Mouse (Mus musculus): ENCODE measurements around the gene Eno3.

The Eno3 gene

GRCm38 (mm10) chr11:70679361-70679760, 22.4 kb downstream of the Eno3 start:
- in situ Hi-C loops (cut with MboI; ENCODE audit: low sequenced_read_pairs): no loop called here

- in situ Hi-C loops (cut with MboI; ENCODE audit: low sequenced_read_pairs): no loop called here
These were observed 22.9 kb downstream of the Eno3 start for GRCm38 (mm10) chr11:70679894-70680293.

GRCm38 (mm10) chr11:70681170-70681569, 24.2 kb downstream of the Eno3 start:
- in situ Hi-C loops (cut with MboI; ENCODE audit: low sequenced_read_pairs): no loop called here

- in situ Hi-C loops (cut with MboI; ENCODE audit: low sequenced_read_pairs): no loop called here
These were observed 25.0 kb downstream of the Eno3 start for GRCm38 (mm10) chr11:70681897-70682581.

GRCm38 (mm10) chr11:70683640-70684039, 26.6 kb downstream of the Eno3 start:
- in situ Hi-C loops (cut with MboI; ENCODE audit: low sequenced_read_pairs): no loop called here

- in situ Hi-C loops (cut with MboI; ENCODE audit: low sequenced_read_pairs): no loop called here
These were observed 30.0 kb downstream of the Eno3 start for GRCm38 (mm10) chr11:70686901-70687566.

- in situ Hi-C loops (cut with MboI; ENCODE audit: low sequenced_read_pairs): no loop called here
These were observed 30.7 kb downstream of the Eno3 start, which contains the start of gene Camta2 for GRCm38 (mm10) chr11:70687601-70688199. Gene Camta2 (minus strand): TSS chr11:70688105.

GRCm38 (mm10) chr11:70688372-70688771, 31.4 kb downstream of the Eno3 start:
- in situ Hi-C loops (cut with MboI; ENCODE audit: low sequenced_read_pairs): no loop called here

GRCm38 (mm10) chr11:70689578-70689977, 32.6 kb downstream of the Eno3 start:
- in situ Hi-C loops (cut with MboI; ENCODE audit: low sequenced_read_pairs): no loop called here

- in situ Hi-C loops (cut with MboI; ENCODE audit: low sequenced_read_pairs): no loop called here
These were observed 36.5 kb downstream of the Eno3 start for GRCm38 (mm10) chr11:70693504-70693903.

GRCm38 (mm10) chr11:70697376-70697775, 40.4 kb downstream of the Eno3 start:
- in situ Hi-C loops (cut with MboI; ENCODE audit: low sequenced_read_pairs): no loop called here

GRCm38 (mm10) chr11:70699051-70699450, 42.0 kb downstream of the Eno3 start:
- in situ Hi-C loops (cut with MboI; ENCODE audit: low sequenced_read_pairs): no loop called here

- in situ Hi-C loops (cut with MboI; ENCODE audit: low sequenced_read_pairs): no loop called here
These were observed 42.9 kb downstream of the Eno3 start, which contains the start of the genes Inca1 and Kif1c for GRCm38 (mm10) chr11:70699722-70700556. Gene Inca1 (minus strand): TSS chr11:70700155. Gene Kif1c (plus strand): TSS chr11:70700548.

GRCm38 (mm10) chr11:70700613-70701012, 43.6 kb downstream of the Eno3 start:
- in situ Hi-C loops (cut with MboI; ENCODE audit: low sequenced_read_pairs): no loop called here

- in situ Hi-C loops (cut with MboI; ENCODE audit: low sequenced_read_pairs): no loop called here
These were observed 44.4 kb downstream of the Eno3 start for GRCm38 (mm10) chr11:70701221-70701955.

- in situ Hi-C loops (cut with MboI; ENCODE audit: low sequenced_read_pairs): no loop called here
These were observed 45.2 kb downstream of the Eno3 start for GRCm38 (mm10) chr11:70701984-70702733.

- in situ Hi-C loops (cut with MboI; ENCODE audit: low sequenced_read_pairs): no loop called here
These were observed 45.8 kb downstream of the Eno3 start for GRCm38 (mm10) chr11:70702781-70703180.

- in situ Hi-C loops (cut with MboI; ENCODE audit: low sequenced_read_pairs): no loop called here
These were observed 49.1 kb downstream of the Eno3 start for GRCm38 (mm10) chr11:70706127-70706526.

GRCm38 (mm10) chr11:70711026-70711425, 54.0 kb downstream of the Eno3 start:
- in situ Hi-C loops (cut with MboI; ENCODE audit: low sequenced_read_pairs): no loop called here
